Comparison of ENCODE assay signal across 8 mouse cellular contexts in the genomic region with DNA sequence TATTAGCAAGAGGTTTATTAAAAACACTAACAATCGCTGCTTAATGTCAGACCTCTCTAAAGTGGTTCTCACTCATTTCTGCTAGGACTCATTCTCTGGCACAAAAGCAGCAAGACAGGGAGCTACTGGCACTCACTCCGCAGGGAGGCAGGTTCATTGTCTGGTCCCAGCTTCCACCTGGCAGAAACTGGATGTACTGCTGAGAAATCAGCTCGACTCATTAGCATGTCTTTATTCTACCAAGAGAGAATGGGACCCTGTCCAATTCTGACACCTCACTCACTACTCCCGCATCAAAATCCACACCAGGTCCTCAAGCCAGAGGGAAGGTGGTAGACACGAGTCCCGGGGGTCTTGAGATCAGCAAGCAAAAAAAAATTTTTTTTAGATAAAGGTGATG. TPM values are rescaled to one million over a fixed set of nuclear protein-coding genes. Genes with fewer than 3 reads are reported as not detected.
DNase-seq lines count a peak whose midpoint lies in the region; ATAC-seq lines count a peak whose summit lies in the region.

No protein-coding gene starts in this region.

- intact Hi-C loops in left cerebral cortex, postnatal 4 days (cut with DNase I): no loop called here

- H3K4me2 ChIP-seq in intestine, embryonic 14.5 days (ENCODE audit: low read length): peak overlapping the region; percentile 97
- peak overlapping the region; percentile 92 for H3K4me2 ChIP-seq in neural tube, embryonic 14.5 days (ENCODE audit: low read depth, low read length)

- peak overlapping the region; percentile 85; the same call in 1 of the 2 replicates for H3K9ac ChIP-seq in intestine, embryonic 14.5 days (ENCODE audit: low read length)
- peak overlapping the region; percentile 94 for H3K9ac ChIP-seq in neural tube, embryonic 14.5 days (replicated peaks; ENCODE audit: low read depth, low read length)

- H3K27me3 ChIP-seq in intestine, embryonic 14.5 days (replicated peaks; ENCODE audit: control insufficient read depth, insufficient read depth, low read length): no peaks in the 10 kb centered on the region
- no peaks in the 10 kb centered on the region for H3K27me3 ChIP-seq in neural tube, embryonic 14.5 days (ENCODE audit: control insufficient read depth, insufficient read depth, low read length)

- ATAC-seq in intestine, embryonic 14.5 days (replicated peaks; ENCODE audit: low FRiP score, low TSS enrichment, low read depth): no peak
- no peak for ATAC-seq in neural tube, embryonic 14.5 days (ENCODE audit: low read depth)

- WGBS in intestine, embryonic 14.5 days: 32% methylated on average over 6 of the region's 6 CpGs
- WGBS in neural tube, embryonic 14.5 days: 13% methylated on average over 6 of the region's 6 CpGs

- peak overlapping the region; percentile 73 for H3K4me3 ChIP-seq in intestine, embryonic 14.5 days (ENCODE audit: low read depth, low read length)
- peak overlapping the region; percentile 89 for H3K4me3 ChIP-seq in neural tube, embryonic 14.5 days (ENCODE audit: low read depth, low read length)

- DNase-seq in left cerebral cortex, postnatal 4 days: peak; percentile 53
- no peak for DNase-seq in left cerebral cortex, adult 8-10 months (ENCODE audit: low spot score in 2 of 2)
- peak; percentile 66 to 84 for DNase-seq in cerebellum, postnatal 14 days
- no peak for DNase-seq in intestine, embryonic 14.5 days (ENCODE audit: low spot score)
- no peak for DNase-seq in left cerebral cortex, adult 9 months (ENCODE audit: low spot score in 2 of 2)
- DNase-seq in urinary bladder, postnatal 10 days (ENCODE audit: low spot score): no peak
- no peak for DNase-seq in heart, adult 9 months (ENCODE audit: low spot score in 2 of 2)

- H3K27ac ChIP-seq in intestine, embryonic 14.5 days (ENCODE audit: low read depth): no peak overlapping the region
- peak overlapping the region; percentile 94; the same call in 1 of the 2 replicates for H3K27ac ChIP-seq in neural tube, embryonic 14.5 days (ENCODE audit: low read depth, low read length)

- no peaks in the 10 kb centered on the region for H3K9me3 ChIP-seq in intestine, embryonic 14.5 days (ENCODE audit: control insufficient read depth, low read length)
- no peaks in the 10 kb centered on the region for H3K9me3 ChIP-seq in neural tube, embryonic 14.5 days (ENCODE audit: control insufficient read depth, low read length)

- peaks cover 29% of the 10 kb centered on the region for H3K4me1 ChIP-seq in intestine, embryonic 14.5 days (replicated peaks; ENCODE audit: control insufficient read depth, insufficient read depth, low read length)
- peaks cover 13% of the 10 kb centered on the region for H3K4me1 ChIP-seq in neural tube, embryonic 14.5 days (ENCODE audit: control insufficient read depth, insufficient read depth, low read length)

- H3K36me3 ChIP-seq in intestine, embryonic 14.5 days (ENCODE audit: control insufficient read depth, insufficient read depth, low read length): no peaks in the 10 kb centered on the region
- no peaks in the 10 kb centered on the region for H3K36me3 ChIP-seq in neural tube, embryonic 14.5 days (ENCODE audit: control insufficient read depth, insufficient read depth, low read length)

RNA-seq across cellular contexts. Expression of a gene that starts 1.2 kb away (rescaled TPM):
- 100 to 1,000 TPM; 187 to 192 TPM for total RNA-seq in left cerebral cortex, postnatal 4 days (2021)
- total RNA-seq in left cerebral cortex, adult 8-10 months (2022): 100 to 1,000 TPM; 242 to 283 (median 258) TPM
- 14.6 and 19.9 TPM in 2 replicates for polyA plus RNA-seq in intestine, embryonic 14.5 days (2014; fragmentation: Nextera tagmentation; extraction: Ambion mirVana)
- polyA plus RNA-seq in neural tube, embryonic 14.5 days (2014; fragmentation: Nextera tagmentation; extraction: Ambion mirVana): 63.5 and 87.7 TPM in 2 replicates

RNA-seq across cellular contexts. Expression of a gene that starts 22.3 kb away (rescaled TPM):
- 10 to 100 TPM; 43.3 to 45.8 TPM for total RNA-seq in left cerebral cortex, postnatal 4 days (2021)
- total RNA-seq in left cerebral cortex, adult 8-10 months (2022): 10 to 100 TPM; 22.7 to 25.8 (median 25.1) TPM
- 76.2 and 78.5 TPM in 2 replicates for polyA plus RNA-seq in intestine, embryonic 14.5 days (2014; fragmentation: Nextera tagmentation; extraction: Ambion mirVana)
- polyA plus RNA-seq in neural tube, embryonic 14.5 days (2014; fragmentation: Nextera tagmentation; extraction: Ambion mirVana): 64.0 and 68.4 TPM in 2 replicates

RNA-seq across cellular contexts. Expression of a gene that starts 54.5 kb away (rescaled TPM):
- total RNA-seq in left cerebral cortex, postnatal 4 days (2021): under 1 TPM in 1 of 2 experiments, not detected in 1; 0.08 TPM
- not detected for total RNA-seq in left cerebral cortex, adult 8-10 months (2022)
- polyA plus RNA-seq in intestine, embryonic 14.5 days (2014; fragmentation: Nextera tagmentation; extraction: Ambion mirVana): 0.15 and 0.22 TPM in 2 replicates
- polyA plus RNA-seq in neural tube, embryonic 14.5 days (2014; fragmentation: Nextera tagmentation; extraction: Ambion mirVana): not detected in 2 replicates

Comparison
In these comparisons a context has a peak if more than half of its experiments do, and no peak if none do; other contexts are left out.
1. DNase-seq: peak in left cerebral cortex, postnatal 4 days (single experiment) and cerebellum, postnatal 14 days (2 of 2); none in left cerebral cortex, adult 8-10 months (0 of 2), intestine, embryonic 14.5 days (single experiment), left cerebral cortex, adult 9 months (0 of 2), urinary bladder, postnatal 10 days (single experiment) and heart, adult 9 months (0 of 2).